Mouse (Mus musculus) testis, adult 2 months (tissue): ENCODE results near the gene Nanos2.

ENCODE experiments used
- CTCF ChIP-seq: fragments of 200-500 bp; IDR thresholded peaks from 2 replicates; pipeline ENCODE4 v1.5.1; 2012; ENCODE audit warnings: low read depth, mild to moderate bottlenecking, inconsistent platforms, low read length, moderate library complexity; ENCODE audit not compliant: control insufficient read depth, insufficient read depth, insufficient replicate concordance
- POLR2A ChIP-seq: fragments of 200-500 bp; IDR thresholded peaks from 2 replicates; pipeline ENCODE4 v1.6.1; 2012; ENCODE audit warnings: low read depth, mild to moderate bottlenecking, inconsistent platforms, low read length, moderate library complexity; ENCODE audit not compliant: control insufficient read depth

DNA sequence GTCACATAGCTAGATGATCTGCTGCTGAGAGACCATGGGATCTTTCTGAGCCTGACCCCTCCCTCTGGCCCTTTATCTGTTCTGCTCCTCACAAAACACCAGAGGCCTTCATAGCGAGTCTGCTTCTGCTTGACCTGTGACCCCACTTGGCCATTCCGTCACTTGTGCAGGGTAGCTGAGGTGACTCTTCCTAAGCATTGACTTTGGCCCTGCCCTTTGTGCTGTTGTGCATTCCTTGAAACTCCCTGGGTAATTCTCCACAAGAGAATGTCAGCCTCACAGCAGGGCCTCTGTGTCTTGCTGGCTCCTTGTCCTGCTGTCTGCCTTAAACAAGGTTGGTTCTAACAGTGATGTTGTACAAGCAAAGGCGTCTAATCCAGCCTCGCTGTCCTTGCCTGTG is 44.4 kb downstream of the Nanos2 start:
- TF ChIP-seq CTCF (no peak), POLR2A (no peak)
